Comparison of ENCODE assay signal across 17 mouse cellular contexts in genomic region chr7:94798101-94798500, GRCm38 (mm10).
DNase-seq lines count a peak whose midpoint lies in the region; ATAC-seq and TF ChIP-seq lines count a peak whose summit lies in the region.
"Had no signal": no experiment of that assay in that cellular context is flagged by ENCODE, and none has a peak within 500 bp of the region (broad histone marks: within the 10 kb centered on the region; RNA-seq: fewer than 3 reads in every experiment).

No protein-coding gene starts in this region.

- ATAC-seq in heart, embryonic 12.5 days (ENCODE audit: insufficient number of reproducible peaks, low FRiP score), result no peak
- no peak for ATAC-seq in lung, postnatal 0 days
- ATAC-seq: intestine, embryonic 15.5 days had no signal

- no peak overlapping the region for H3K27ac ChIP-seq in heart, embryonic 12.5 days (ENCODE audit: poor library complexity, severe bottlenecking)
- H3K27ac ChIP-seq in limb, embryonic 10.5 days, result no peak overlapping the region
- H3K27ac ChIP-seq in lung, postnatal 0 days (ENCODE audit: low read length), result no peak overlapping the region
- H3K27ac ChIP-seq: intestine, embryonic 15.5 days; liver, embryonic 13.5 days had no signal

- intact Hi-C loops in heart, postnatal 36 days (cut with DNase I), result no loop called here
- intact Hi-C loops in left cerebral cortex, postnatal 4 days (cut with DNase I), result no loop called here

- H3K9ac ChIP-seq in heart, embryonic 12.5 days, result no peak overlapping the region
- no peak overlapping the region for H3K9ac ChIP-seq in lung, postnatal 0 days (replicated peaks; ENCODE audit: low read depth)
- H3K9ac ChIP-seq: intestine, embryonic 15.5 days; liver, embryonic 13.5 days had no signal

- H3K9me3 ChIP-seq in heart, embryonic 12.5 days (replicated peaks), result no peaks in the 10 kb centered on the region
- no peaks in the 10 kb centered on the region for H3K9me3 ChIP-seq in limb, embryonic 10.5 days (replicated peaks)
- H3K9me3 ChIP-seq in lung, postnatal 0 days (ENCODE audit: low read length), result no peaks in the 10 kb centered on the region
- H3K9me3 ChIP-seq: intestine, embryonic 15.5 days; liver, embryonic 13.5 days had no signal

- H3K27me3 ChIP-seq in heart, embryonic 12.5 days (replicated peaks), result no peaks in the 10 kb centered on the region
- H3K27me3 ChIP-seq in limb, embryonic 10.5 days (ENCODE audit: low read depth, poor library complexity, severe bottlenecking), result no peaks in the 10 kb centered on the region
- no peaks in the 10 kb centered on the region for H3K27me3 ChIP-seq in lung, postnatal 0 days (replicated peaks; ENCODE audit: insufficient read depth, low read length)
- H3K27me3 ChIP-seq: intestine, embryonic 15.5 days; liver, embryonic 13.5 days had no signal

- DNase-seq in heart, postnatal 36 days, result no peak
- peak; percentile 12 for DNase-seq in left cerebral cortex, postnatal 4 days
- DNase-seq in left cerebral cortex, adult 18-20 months (ENCODE audit: low spot score in 2 of 2), result no peak
- peak; percentile 58 for DNase-seq in mesoderm, embryonic 11.5 days (ENCODE audit: low read depth, low spot score)
- peak; percentile 60 for DNase-seq in retina, postnatal 1 day
- DNase-seq in limb, embryonic 10.5 days (ENCODE audit: low spot score), result no peak
- DNase-seq in lung, postnatal 0 days (ENCODE audit: low spot score), result no peak
- DNase-seq: adrenal gland, postnatal 10 days; kidney, postnatal 14 days; liver, embryonic 13.5 days; lung, postnatal 4 days; thymus, adult 2 months had no signal

- H3K4me1 ChIP-seq in heart, embryonic 12.5 days (replicated peaks), result peaks cover 5% of the 10 kb centered on the region
- H3K4me1 ChIP-seq in limb, embryonic 10.5 days, result no peaks in the 10 kb centered on the region
- no peaks in the 10 kb centered on the region for H3K4me1 ChIP-seq in lung, postnatal 0 days (ENCODE audit: insufficient read depth, low read depth, low read length)
- H3K4me1 ChIP-seq: intestine, embryonic 15.5 days; liver, embryonic 13.5 days had no signal

- H3K4me2 ChIP-seq in heart, embryonic 12.5 days, result peak overlapping the region; percentile 49
- H3K4me2 ChIP-seq in lung, postnatal 0 days (replicated peaks; ENCODE audit: low read depth, low read length), result no peak overlapping the region
- H3K4me2 ChIP-seq: intestine, embryonic 15.5 days; liver, embryonic 13.5 days had no signal

- H3K36me3 ChIP-seq in heart, embryonic 12.5 days, result no peaks in the 10 kb centered on the region
- H3K36me3 ChIP-seq in limb, embryonic 10.5 days, result no peaks in the 10 kb centered on the region
- H3K36me3 ChIP-seq in lung, postnatal 0 days (ENCODE audit: insufficient read depth, low read length), result no peaks in the 10 kb centered on the region
- H3K36me3 ChIP-seq: G1E; intestine, embryonic 15.5 days; liver, embryonic 13.5 days had no signal

- TF ChIP-seq CTCF in lung, postnatal 0 days (IDR thresholded peaks at IDR 0.05), result no peak

- 13% methylated on average over 9 of the region's 9 CpGs for WGBS in heart, embryonic 12.5 days
- 72% methylated on average over 9 of the region's 9 CpGs for WGBS in limb, embryonic 10.5 days
- 37% methylated on average over 9 of the region's 9 CpGs for WGBS in lung, postnatal 0 days

- no peak for TF ChIP-seq EP300 in lung, postnatal 0 days (IDR thresholded peaks at IDR 0.05)

- H3K4me3 ChIP-seq in heart, embryonic 12.5 days, result no peak overlapping the region
- no peak overlapping the region for H3K4me3 ChIP-seq in limb, embryonic 10.5 days
- no peak overlapping the region for H3K4me3 ChIP-seq in lung, postnatal 0 days (ENCODE audit: low read depth, low read length)
- H3K4me3 ChIP-seq: erythroblast, embryonic 14.5 days; intestine, embryonic 15.5 days; liver, embryonic 13.5 days; myocyte had no signal

Comparison
In these comparisons a context has a peak if more than half of its experiments do, and no peak if none do; other contexts are left out.
1. DNase-seq: peak in left cerebral cortex, postnatal 4 days (single experiment), mesoderm, embryonic 11.5 days (single experiment) and retina, postnatal 1 day (single experiment); none in heart, postnatal 36 days (0 of 2), left cerebral cortex, adult 18-20 months (0 of 2), limb, embryonic 10.5 days (single experiment) and lung, postnatal 0 days (single experiment).